Mouse (Mus musculus) retina, postnatal 7 days (tissue): ENCODE measurements at regions not wholly inside any gene's neighbourhood (a gene's known extent, or its start where the extent isn't known, plus 50 kb on each side); places are given as distances from the start of the nearest gene placed in this dataset.

Source experiments
- DNase-seq: peaks from one replicate; pipeline ENCODE4 v3.0.0-alpha.2; 2012; ENCODE audit warnings: low read depth, low spot score

DNA sequence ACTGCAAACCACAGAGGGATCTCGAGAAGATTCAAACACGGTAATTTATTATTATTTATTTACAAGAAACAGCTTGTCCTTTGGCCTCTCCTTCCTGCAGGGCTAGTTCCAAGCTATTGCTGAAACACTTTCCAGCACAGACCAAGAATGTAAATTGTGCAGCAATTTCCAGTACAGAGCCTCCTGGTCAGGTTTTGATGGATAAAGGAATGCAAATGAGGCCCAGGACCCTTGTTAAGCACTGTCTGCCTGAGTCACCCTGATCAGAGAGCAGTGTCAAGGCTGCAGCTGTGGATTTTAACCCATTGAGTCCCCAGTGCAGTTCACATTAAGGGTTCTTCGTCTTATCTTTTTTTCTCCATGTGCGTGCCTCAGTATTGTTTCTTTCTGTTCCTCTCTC lies 142.3 kb upstream of the Zkscan2 start:
- no peak for DNase-seq

DNA sequence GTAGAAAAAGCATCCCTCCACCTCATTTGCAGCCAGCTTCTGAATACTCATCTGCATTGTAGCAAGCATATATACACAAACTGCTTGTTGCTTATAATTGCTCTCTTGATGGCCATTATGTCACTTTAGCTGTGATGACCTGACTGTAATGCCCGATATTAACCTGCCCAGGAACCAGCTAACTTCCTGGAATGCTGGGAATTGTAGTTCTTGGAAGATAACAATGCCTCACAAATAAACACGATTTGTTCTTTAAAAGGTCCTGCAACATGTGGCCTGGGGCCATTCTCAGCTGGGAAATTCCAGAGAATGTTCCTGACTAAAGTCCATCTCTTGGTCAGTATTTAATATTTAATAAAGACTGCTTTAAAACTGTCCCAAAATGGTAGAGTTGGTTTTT lies 143.2 kb upstream of the Zkscan2 start:
- no peak for DNase-seq

DNA sequence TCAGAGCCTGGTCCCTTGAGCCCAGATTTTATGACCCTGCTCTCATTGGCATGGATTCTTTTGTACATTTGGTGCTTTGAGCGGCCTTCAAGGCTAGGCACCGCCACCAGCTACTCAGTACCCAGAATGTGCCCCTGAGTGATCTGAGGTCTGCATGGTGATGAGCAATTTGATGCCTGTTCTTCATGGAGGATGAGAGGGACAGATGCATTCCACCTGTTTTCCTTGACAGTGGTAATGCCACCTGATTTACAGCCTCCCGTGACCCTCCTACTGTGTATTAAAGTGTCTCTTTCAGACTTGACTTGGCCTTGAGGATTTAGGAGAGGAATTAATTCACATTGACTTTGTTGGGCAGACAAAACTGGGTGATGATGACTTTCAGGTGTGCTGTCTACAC lies 145.3 kb upstream of the Zkscan2 start:
- no peak for DNase-seq

DNA sequence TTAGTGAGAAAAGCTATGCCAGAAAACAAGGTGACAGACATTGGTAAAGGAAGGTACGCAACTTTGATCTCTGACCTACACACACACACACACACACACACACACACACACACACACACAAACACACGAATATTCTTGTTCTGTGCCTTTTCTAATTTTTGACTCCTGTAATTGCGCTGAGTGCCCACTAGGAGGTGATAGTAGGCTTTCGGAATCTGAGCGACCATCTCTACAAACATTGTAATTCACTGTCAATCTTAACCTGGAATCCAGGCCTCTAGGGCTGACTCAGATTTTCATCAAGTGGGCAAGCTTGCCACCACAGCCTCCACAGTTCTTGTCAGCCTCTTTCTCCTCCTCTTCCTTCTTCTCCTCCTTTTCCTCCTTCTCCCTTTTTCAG lies 165.2 kb upstream of the Zkscan2 start:
- DNase-seq = no peak

DNA sequence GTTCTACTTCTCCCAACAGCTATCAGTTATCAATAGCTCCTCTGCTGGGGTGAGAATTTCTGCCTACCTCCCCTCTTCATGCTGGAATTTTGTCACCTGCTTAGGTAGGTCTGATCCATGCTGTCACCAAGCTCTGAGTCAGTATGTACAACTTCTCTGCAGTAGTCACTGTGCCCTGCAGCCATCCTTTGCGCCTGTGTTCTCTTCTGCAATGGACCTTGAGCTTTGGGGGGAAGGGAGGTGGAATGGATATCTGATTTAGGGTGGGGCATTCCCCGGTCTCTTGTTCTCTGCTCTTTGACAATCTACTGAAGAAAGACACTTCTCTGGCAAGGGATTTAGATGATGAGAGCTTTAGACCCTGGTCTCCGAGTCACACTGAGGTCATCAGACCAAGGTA lies 184.5 kb upstream of the Zkscan2 start:
- DNase-seq = no peak

DNA sequence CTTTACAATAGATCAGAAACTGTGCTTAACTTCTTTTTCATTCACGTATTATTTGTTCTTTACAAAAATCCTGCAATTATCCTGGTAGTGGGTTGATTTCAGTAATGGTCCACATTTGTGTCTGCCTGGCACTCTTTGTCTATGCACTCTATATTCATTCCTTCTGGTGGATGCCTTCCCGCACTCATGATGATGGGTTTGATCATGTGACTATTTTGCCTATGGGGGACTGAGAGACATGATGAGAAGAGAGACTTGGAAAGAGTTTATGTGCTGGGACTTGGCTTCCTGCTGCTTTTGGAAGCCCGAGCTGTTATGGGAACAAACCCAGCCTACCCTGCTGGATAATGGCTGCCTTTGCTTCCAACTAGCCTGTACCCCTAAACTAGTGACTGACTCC lies 186.3 kb upstream of the Zkscan2 start:
- DNase-seq = no peak

DNA sequence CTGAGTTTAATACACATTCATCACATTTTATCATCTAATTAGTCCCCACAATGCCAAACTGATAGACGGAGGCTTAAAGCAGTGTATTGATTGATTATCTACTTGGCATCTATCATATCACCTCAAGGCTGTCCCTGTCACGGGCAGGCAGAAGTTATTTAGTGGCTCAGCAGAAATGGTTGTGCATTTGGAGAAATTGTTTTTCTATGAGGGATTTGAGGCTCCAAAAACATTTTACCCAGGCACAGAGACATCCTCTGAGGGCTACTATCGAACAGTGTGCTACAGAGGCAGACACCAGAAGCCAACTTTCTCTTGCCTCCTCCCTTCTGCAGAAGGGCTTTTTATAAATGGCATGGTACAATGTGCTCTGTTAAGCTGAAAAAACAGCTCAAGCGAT lies 230.8 kb upstream of the Zkscan2 start:
- no peak for DNase-seq

DNA sequence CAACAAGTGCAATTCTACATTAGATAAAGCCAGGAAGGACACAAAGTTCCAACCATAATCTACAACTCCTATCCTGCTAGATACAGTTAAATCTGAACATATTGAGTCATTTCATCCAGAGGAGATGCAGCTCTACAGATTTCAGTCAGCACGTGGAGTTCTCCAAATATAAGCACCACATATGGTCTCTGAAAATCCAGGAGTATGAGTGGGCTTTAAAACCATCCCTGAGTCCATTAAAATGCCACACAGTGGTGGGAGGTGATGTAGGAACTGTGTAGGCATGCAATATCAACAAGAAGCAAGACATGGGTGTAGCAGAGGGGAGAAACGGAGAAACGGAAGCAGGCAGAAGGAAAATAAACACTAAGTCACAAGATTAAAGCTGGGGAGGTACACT lies 232.8 kb upstream of the Zkscan2 start:
- DNase-seq = no peak

DNA sequence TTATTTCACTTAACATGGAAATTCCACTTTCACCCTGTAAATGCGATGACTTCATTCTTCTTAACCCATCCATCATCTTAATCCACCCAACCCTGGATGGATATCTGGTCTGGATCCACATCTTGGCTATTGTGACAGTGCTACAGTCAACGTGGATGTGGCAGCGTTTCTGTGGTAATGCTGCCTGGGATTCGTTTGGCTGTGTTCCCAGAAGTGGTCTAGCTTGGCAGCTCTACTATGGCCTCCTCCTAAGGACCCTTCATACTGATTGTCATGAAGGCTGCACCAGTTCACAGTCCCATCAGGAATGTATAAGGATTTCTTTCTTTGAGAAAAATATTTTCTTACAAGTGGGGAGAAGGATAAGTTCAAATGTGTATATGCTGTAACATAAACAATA lies 234.7 kb upstream of the Hs3st4 start:
- DNase-seq = no peak

DNA sequence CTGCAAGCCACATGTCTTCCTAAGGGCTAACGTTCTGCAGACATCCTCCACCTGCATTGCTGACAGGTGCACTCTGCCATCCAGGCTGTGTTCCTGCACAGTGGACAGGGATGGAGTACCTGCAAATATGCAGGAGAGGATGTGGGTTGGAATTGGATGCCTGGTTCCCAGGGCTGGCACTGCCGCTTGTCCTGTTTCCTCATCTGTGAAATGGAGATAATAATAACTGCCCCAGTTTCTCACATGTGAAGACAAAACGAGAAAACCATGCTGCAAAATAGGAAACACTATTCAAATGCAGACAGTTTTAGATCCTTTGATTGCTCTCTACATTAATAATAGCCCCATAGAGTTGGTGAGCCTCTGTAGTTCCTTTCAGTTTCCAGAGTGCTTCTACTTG lies 229.4 kb upstream of the Hs3st4 start:
- no peak for DNase-seq

DNA sequence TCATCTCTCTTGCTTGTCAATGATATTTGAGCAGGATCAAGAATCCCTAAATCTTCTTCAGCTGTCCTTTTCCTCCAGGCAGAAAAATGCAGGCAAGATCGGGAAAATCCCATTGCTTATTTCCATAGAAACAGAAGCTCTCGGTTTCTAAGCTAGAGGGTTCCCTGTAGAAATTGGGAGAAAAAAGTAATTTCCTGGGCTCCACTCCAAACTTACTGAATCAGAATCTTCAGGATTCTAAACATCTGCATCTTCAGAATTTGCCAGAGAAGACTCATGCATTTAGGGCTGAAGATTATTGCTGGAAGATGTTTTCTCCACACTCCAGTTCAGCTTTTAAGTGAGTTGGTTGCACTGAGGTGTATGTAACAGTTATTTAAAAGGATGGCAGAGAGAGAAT lies 187.6 kb upstream of the Hs3st4 start:
- DNase-seq = no peak

DNA sequence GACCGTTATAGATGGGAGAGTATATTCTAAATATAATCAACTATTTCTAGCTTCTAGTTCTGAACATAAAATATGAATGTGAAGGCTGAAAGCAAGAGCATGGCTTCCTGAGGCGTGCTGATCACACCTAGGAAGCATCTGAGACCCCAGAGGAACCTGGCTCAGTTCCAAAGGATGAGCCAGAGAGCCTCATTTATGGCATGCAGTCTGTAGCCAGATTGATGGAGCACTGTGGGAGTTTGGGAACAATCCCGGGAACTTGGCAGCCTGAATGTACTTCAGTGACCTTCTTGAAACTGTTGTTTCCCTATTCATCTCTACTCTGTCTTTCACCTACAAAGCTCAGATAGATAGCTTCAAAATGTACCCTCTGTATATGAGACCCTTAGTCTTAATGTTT lies 186.6 kb upstream of the Hs3st4 start:
- DNase-seq = no peak

DNA sequence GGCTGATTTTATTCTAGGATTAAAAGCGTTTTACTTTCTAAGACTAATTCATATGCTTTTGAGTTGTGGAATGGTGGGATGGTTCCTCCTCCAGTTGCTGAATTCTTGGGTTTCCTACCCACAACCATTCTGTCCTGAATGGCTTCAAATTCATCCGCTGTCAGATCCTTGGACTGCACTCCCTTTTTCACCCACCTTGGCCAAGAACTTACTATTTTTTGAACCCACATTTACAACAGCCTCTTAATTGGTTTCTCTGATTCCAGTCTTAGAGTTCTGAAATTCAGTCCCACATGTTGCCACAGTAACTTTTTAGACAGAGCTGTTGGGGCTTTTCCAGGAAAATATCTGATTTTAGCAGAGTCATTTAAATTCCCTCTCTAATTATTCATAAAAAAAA lies 177.0 kb upstream of the Hs3st4 start:
- no peak for DNase-seq

DNA sequence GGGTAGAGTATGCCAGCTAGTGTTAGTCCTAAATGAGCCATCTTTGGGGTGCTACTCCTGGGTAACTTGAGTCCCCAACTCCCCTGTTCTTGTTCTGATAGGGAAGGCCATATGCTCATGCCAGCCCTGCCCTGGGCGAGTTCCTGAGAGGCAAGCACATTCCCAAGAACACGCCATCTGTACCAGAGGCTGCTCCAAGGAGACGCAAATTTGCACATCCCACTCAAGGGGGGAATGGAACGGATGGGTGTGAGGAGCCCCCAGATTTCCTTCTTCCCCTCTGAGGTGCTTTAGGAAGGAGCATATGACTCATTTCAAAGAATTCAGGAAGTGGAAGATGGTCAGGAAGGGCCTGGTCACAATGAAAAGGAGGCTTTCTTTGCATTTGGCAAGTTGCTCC lies 158.7 kb upstream of the Hs3st4 start:
- no peak for DNase-seq

DNA sequence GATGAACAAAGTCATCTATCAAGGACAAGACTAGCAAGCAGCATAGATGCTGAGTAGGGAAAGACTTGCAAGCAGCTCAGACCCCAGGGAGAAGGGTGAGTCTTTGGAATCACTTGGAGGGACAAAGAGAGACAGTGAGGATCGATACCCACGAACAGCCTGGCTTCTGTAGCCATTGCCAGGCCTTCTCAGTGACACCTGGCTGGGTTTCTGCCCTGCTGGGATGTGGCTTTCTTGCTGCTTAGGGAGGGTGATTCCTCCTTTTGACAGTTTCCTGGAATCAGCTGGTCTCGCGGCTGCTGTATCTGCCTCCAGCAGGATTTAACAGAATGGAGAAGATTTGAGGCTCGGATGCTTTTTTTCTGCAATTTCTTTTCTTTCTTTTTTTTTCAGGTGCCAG lies 156.3 kb upstream of the Hs3st4 start:
- DNase-seq = no peak

DNA sequence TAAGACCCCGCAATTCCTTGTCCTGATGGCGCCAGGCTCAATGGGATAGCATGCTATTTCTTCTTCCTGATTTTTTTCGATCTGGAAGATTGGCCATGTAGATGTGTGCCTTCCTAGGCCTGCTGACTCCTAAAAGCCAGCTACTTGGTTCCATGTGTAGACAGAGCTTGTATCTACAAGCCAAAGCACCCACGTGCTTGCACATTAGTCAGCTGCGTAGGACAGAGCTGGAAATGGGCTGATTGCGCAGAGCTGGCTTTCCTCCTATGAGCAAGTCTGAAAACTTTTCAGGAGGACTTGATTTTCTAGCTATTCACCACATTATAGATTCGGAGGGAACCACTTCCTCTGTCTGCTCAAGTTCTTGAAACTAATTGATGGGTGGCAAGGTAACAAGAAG lies 140.1 kb upstream of the Hs3st4 start:
- no peak for DNase-seq

DNA sequence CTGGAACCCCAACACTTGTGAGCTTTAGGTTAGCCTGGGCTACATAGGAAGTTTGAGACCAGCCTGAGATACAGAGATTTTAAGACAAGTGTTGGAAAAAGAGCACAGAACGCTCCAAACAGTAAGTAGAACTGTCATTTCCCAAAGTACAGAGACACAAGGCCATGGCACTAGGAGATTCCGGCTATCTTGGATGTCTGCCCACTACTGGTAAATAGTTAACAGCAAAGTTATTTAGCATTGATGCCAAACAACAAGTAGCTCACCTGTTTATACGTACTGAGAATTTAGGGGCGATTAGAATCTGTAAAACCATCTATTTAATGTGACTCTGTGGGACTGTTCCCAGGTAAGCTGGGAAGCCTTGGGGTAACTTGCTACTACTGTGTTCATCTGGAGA lies 135.6 kb upstream of the Hs3st4 start:
- DNase-seq = no peak

DNA sequence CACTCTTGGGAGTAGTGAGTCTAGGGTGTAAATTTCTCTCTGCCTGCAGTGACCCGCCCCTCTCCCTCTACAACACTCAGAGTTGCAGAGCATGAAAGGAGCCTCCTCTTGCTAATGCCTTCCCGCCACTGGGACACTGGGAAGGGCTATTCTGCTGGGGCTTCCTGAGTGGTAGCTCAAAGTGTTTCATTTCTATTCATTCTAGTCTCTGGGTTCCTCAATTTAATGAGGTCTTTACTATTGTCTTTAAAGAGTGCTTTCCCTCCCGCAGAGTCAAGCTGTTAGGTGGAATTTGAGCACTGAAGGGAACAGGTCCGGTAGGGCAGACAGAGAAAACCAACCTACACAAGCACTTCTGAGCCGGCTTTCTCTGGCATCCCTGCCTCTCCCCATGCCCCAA lies 134.0 kb upstream of the Hs3st4 start:
- DNase-seq = no peak

DNA sequence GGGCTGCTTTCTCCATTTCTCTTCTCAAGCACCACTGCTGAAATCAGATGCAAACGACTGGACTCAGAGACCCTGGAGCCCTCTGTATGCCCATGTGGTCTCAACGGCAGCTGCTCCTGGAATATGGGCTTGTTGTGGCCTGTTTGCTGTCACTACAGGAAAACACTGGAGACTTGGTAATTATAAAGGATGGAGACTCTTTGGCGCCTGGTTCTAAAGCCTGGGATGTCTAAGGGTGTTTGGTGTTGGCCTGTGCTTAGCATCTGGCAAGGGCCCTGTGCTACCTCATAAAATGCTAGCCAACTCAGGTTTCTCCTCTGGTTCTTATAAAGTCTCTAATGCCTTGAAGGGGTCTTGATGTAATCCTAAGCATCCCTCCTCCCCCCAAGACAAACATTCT lies 133.4 kb upstream of the Hs3st4 start:
- no peak for DNase-seq

DNA sequence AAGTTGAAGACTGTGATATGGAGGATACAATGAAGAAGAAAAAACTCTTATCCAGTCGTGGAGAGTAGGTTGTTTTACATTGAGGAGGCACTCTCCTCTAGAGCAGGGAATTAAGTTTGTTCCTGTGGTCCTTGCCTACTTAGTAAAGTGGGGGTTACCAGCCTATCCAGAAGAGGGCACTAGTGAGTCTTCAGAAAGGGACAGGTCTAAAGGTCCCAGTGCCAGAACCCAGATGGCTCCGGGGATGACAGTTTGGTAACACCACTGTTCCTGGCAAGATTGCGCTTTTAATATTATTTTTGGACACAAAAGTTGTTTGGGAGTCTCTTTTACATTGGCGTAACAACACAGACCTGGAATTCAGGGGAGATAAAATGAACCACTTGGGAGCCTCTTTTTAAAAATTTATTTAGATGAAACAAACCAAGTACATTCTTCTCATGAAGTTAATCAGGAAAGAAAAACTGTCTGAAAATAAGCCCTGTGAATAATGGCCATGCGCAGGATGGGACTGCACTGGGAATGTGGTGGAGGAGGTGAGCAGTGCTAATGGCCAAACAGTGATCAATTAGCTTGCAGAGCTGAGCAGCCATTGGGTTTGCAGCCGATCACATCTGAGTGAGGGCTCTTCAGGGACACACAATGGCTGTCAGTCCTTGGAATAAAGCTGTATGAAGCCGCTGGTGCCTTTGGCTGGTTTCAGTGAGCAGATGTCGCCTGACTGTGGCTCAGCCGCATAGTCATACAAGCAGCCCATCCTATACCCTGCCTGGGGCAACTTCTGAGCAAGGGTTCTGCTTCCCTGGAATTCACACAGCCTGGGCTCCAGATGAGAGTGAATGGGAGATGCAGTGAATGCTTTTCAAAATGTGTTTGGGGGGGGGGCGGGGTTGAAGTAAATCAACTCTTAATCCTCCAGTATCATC lies 132.1 kb upstream of the Hs3st4 start:
- peak; percentile 17 for DNase-seq

DNA sequence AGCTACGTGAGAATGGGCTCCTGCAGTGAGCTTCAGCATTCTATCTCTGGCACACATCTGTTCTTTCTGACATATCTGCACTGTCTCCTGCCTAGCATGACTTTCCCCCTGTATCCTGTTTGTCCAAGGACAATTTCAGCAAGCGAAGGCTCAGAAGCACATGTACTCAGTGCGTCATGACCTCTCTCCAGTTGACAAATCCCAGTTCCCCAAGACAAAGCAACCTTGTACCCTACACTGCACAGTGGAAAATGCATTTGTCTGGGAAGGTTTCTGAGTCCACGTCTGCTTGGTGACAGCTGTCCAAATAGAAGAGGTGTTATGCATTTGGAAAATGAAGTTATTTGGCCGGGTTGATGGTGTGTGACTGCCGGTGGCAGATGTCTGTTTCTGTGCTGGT lies 125.1 kb upstream of the Hs3st4 start:
- DNase-seq = no peak

DNA sequence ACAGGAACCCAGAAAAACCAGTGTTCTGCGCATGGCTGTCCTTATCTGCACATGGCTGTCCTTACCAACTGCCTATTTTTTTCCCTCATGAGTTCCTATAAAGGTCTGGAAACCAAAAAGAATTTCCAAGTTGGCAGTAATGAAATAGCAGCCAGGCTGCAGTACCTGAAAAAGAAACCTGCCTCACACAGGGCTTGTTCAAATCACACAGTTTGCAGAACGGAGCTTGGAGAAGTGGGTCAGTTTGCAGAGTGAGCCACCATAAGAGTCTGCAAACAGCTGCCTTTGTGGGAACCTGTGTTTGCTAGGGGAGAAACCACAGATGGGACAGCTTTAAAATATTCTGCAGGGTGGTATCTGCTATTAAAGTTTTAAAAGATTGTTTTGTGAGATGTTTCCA lies 121.0 kb upstream of the Hs3st4 start:
- no peak for DNase-seq

DNA sequence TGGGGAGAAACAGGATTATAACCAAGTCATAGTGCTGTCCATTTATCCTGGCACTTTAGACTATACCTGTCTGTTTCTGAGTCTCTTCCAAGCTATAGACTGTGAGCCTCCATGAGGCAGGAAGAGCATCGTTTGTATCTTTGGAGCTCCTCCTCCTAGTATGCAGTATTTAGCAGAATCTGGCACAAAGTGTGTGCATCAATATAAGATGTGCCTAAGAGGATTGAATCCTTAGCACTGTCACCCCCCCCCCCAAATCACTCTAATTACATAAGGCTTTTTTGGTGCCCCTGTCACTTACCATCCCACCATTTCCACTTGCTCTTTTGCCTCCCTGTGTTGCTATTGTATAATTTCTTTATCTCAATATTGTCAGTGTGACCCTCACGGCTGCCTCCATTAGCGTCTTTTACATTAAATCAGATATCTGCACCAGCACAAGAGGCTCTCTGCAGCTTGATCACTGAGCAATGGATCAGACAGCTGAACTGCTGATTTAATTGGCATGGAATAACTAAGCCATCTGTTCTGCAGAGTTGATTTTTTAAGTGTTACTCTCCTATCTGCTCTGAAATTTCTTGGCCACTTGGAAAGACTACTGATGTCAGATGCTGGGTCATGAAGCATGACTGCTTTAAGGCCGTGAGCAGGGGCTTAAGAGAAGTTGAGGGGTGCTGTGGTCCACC lies 85.8 kb upstream of the Hs3st4 start:
- no peak for DNase-seq
